Mouse (Mus musculus) liver, embryonic 14.5 days (tissue): ENCODE measurements around the gene Kif1bp.

Source experiments
- CTCF ChIP-seq: IDR thresholded peaks from 2 replicates; pipeline ENCODE4 v1.5.1; 2016; ENCODE audit warnings: antibody characterized with exemption, low read depth, control low read depth
- EP300 ChIP-seq: IDR thresholded peaks from 2 replicates; pipeline ENCODE4 v1.6.1; 2016; ENCODE audit warnings: antibody characterized with exemption, low read depth

GRCm38 (mm10) chr10:62555705-62556557, 22.3 kb downstream of the Kif1bp start:
- no peak for TF ChIP-seq EP300
- no peak for TF ChIP-seq CTCF
